Mouse (Mus musculus) hindbrain, embryonic 11.5 days (tissue): ENCODE data around the gene Polr1d. TPM values are rescaled to one million over a fixed set of nuclear protein-coding genes. Genes with fewer than 3 reads are reported as not detected.

ENCODE experiments used
- ATAC-seq: fragments of 200-750 bp; cut with Nextera tagmentation; 2 replicates; pipeline ENCODE4 v1.8.0; 2017; ENCODE audit warnings: mild to moderate bottlenecking, moderate TSS enrichment, moderate library complexity; ENCODE audit not compliant: low FRiP score
- DNase-seq: peaks from one replicate; pipeline ENCODE4 v3.0.0-alpha.2; 2015; ENCODE audit warnings: low spot score
- H3K27ac ChIP-seq: fragments of 300-500 bp; sonication (generic); 2 replicates; pipeline ENCODE4 v1.5.1; 2014; ENCODE audit warnings: mild to moderate bottlenecking, low read depth, low read length
- H3K27me3 ChIP-seq: fragments of 300-500 bp; sonication (generic); 2 replicates; pipeline ENCODE4 v1.6.1; 2014; ENCODE audit warnings: mild to moderate bottlenecking, low read length, moderate library complexity, mixed read lengths; ENCODE audit not compliant: control insufficient read depth, insufficient read depth
- H3K36me3 ChIP-seq: fragments of 300-500 bp; sonication (generic); 2 replicates; pipeline ENCODE4 v1.6.1; 2014; ENCODE audit warnings: mild to moderate bottlenecking, low read length, moderate library complexity, mixed read lengths; ENCODE audit not compliant: control insufficient read depth, insufficient read depth
- H3K4me1 ChIP-seq: fragments of 300-500 bp; sonication (generic); replicated peaks from 2 replicates; pipeline ENCODE4 v1.6.1; 2014; ENCODE audit warnings: low read length, mixed read lengths; ENCODE audit not compliant: control insufficient read depth, insufficient read depth
- H3K4me2 ChIP-seq: fragments of 300-500 bp; sonication (generic); replicated peaks from 2 replicates; pipeline ENCODE4 v1.6.1; 2014; ENCODE audit warnings: mild to moderate bottlenecking, low read depth, low read length
- H3K4me3 ChIP-seq: fragments of 300-500 bp; sonication (generic); 2 replicates; pipeline ENCODE4 v1.5.1; 2014; ENCODE audit warnings: low read depth, low read length
- H3K9ac ChIP-seq: fragments of 300-500 bp; sonication (generic); 2 replicates; pipeline ENCODE4 v1.6.1; 2014; ENCODE audit warnings: low read depth, low read length
- H3K9me3 ChIP-seq: fragments of 300-500 bp; sonication (generic); 2 replicates; pipeline ENCODE4 v1.6.1; 2016; ENCODE audit warnings: low read length; ENCODE audit not compliant: control insufficient read depth
- WGBS: fragments of 180-500 bp; shearing (Covaris S2); extraction: QIAGEN DNeasy Blood & Tissue Kit; methylation state at CpG from one replicate; pipeline ENCODE4 v1.1.7; 2014; 5-methylcytosine and 5-hydroxymethylcytosine counted together
- polyA plus RNA-seq: library from polyadenylated mRNA; unstranded; fragments of >200 nt; fragmentation: Nextera tagmentation; extraction: Ambion mirVana; gene quantifications from 2 replicates; pipeline ENCODE4 v1.2.1, GENCODE M21; 2014

Gene Polr1d
- polyA plus RNA-seq, 1 experiment from 2014 or later: 119 TPM

- no peak overlapping the region for H3K27ac ChIP-seq
- no peaks in the 10 kb centered on the region for H3K27me3 ChIP-seq
- ATAC-seq (no peak), DNase-seq (no peak)
- H3K9me3 ChIP-seq: no peaks in the 10 kb centered on the region
- H3K9ac ChIP-seq: no peak overlapping the region
- no peak overlapping the region for H3K4me2 ChIP-seq
- WGBS: 88% methylated on average over 11 of the region's 11 CpGs
- H3K4me1 ChIP-seq: no peaks in the 10 kb centered on the region
- no peaks in the 10 kb centered on the region for H3K36me3 ChIP-seq
- H3K4me3 ChIP-seq: no peak overlapping the region
These were observed 13.6 kb downstream of the Polr1d start for GRCm38 (mm10) chr5:147090256-147090963.

GRCm38 (mm10) chr5:147092448-147092847 lies 15.6 kb downstream of the Polr1d start:
- H3K9ac ChIP-seq: no peak overlapping the region
- no peaks in the 10 kb centered on the region for H3K4me1 ChIP-seq
- no peak for DNase-seq
- 97% methylated on average over 7 of the region's 7 CpGs for WGBS
- no peaks in the 10 kb centered on the region for H3K9me3 ChIP-seq
- H3K4me2 ChIP-seq: no peak overlapping the region
- ATAC-seq: no peak
- no peaks in the 10 kb centered on the region for H3K27me3 ChIP-seq
- no peak overlapping the region for H3K27ac ChIP-seq
- H3K36me3 ChIP-seq: no peaks in the 10 kb centered on the region
- no peak overlapping the region for H3K4me3 ChIP-seq

GRCm38 (mm10) chr5:147094296-147094695 lies 17.4 kb downstream of the Polr1d start:
- no peaks in the 10 kb centered on the region for H3K27me3 ChIP-seq
- WGBS: 93% methylated on average over 6 of the region's 6 CpGs
- H3K27ac ChIP-seq: no peak overlapping the region
- H3K9ac ChIP-seq: no peak overlapping the region
- no peak overlapping the region for H3K4me3 ChIP-seq
- no peak overlapping the region for H3K4me2 ChIP-seq
- H3K9me3 ChIP-seq: no peaks in the 10 kb centered on the region
- no peaks in the 10 kb centered on the region for H3K36me3 ChIP-seq
- DNase-seq (no peak), ATAC-seq (no peak)
- H3K4me1 ChIP-seq: no peaks in the 10 kb centered on the region

GRCm38 (mm10) chr5:147096586-147096985 lies 19.7 kb downstream of the Polr1d start:
- H3K4me3 ChIP-seq: no peak overlapping the region
- no peaks in the 10 kb centered on the region for H3K4me1 ChIP-seq
- no peak for DNase-seq
- no peak overlapping the region for H3K4me2 ChIP-seq
- no peak for ATAC-seq
- no peak overlapping the region for H3K27ac ChIP-seq
- WGBS: 92% methylated on average over 4 of the region's 4 CpGs
- no peak overlapping the region for H3K9ac ChIP-seq
- no peaks in the 10 kb centered on the region for H3K36me3 ChIP-seq
- no peaks in the 10 kb centered on the region for H3K27me3 ChIP-seq
- no peaks in the 10 kb centered on the region for H3K9me3 ChIP-seq

GRCm38 (mm10) chr5:147098667-147099066 lies 21.8 kb downstream of the Polr1d start:
- H3K9ac ChIP-seq: no peak overlapping the region
- no peak overlapping the region for H3K4me3 ChIP-seq
- H3K27ac ChIP-seq: no peak overlapping the region
- H3K4me1 ChIP-seq: no peaks in the 10 kb centered on the region
- H3K9me3 ChIP-seq: no peaks in the 10 kb centered on the region
- H3K4me2 ChIP-seq: no peak overlapping the region
- no peaks in the 10 kb centered on the region for H3K36me3 ChIP-seq
- ATAC-seq (no peak), DNase-seq (no peak)
- 87% methylated on average over 7 of the region's 7 CpGs for WGBS
- H3K27me3 ChIP-seq: no peaks in the 10 kb centered on the region

- no peak for DNase-seq
- WGBS: 90% methylated on average over 2 of the region's 2 CpGs
- no peak overlapping the region for H3K4me2 ChIP-seq
These were observed 23.3 kb downstream of the Polr1d start for GRCm38 (mm10) chr5:147100180-147100579.

GRCm38 (mm10) chr5:147102295-147102694 lies 25.4 kb downstream of the Polr1d start:
- Histone ChIP-seq H3K9me3 (no peaks in the 10 kb centered on the region), H3K36me3 (no peaks in the 10 kb centered on the region), H3K27me3 (no peaks in the 10 kb centered on the region), H3K4me3 (no peak overlapping the region), H3K4me1 (no peaks in the 10 kb centered on the region), H3K4me2 (no peak overlapping the region), H3K9ac (no peak overlapping the region), H3K27ac (no peak overlapping the region)
- DNase-seq: no peak
- WGBS: 77% methylated on average over 6 of the region's 6 CpGs
- ATAC-seq: no peak

More at GRCm38 (mm10) chr5:147100180-147100579, 23.3 kb downstream of the Polr1d start:
- no peak overlapping the region for H3K4me3 ChIP-seq
- H3K9ac ChIP-seq: no peak overlapping the region
- no peaks in the 10 kb centered on the region for H3K36me3 ChIP-seq
- ATAC-seq: no peak
- no peaks in the 10 kb centered on the region for H3K4me1 ChIP-seq
- H3K27me3 ChIP-seq: no peaks in the 10 kb centered on the region
- H3K27ac ChIP-seq: no peak overlapping the region
- H3K9me3 ChIP-seq: no peaks in the 10 kb centered on the region

- no peak overlapping the region for H3K4me2 ChIP-seq
- H3K27me3 ChIP-seq: no peaks in the 10 kb centered on the region
- H3K36me3 ChIP-seq: no peaks in the 10 kb centered on the region
- no peak overlapping the region for H3K27ac ChIP-seq
- H3K9ac ChIP-seq: no peak overlapping the region
- WGBS: 95% methylated on average over 3 of the region's 3 CpGs
- no peaks in the 10 kb centered on the region for H3K9me3 ChIP-seq
- H3K4me3 ChIP-seq: no peak overlapping the region
- no peaks in the 10 kb centered on the region for H3K4me1 ChIP-seq
- no peak for DNase-seq
- no peak for ATAC-seq
These were observed 30.4 kb downstream of the Polr1d start for GRCm38 (mm10) chr5:147107276-147107675.

- ATAC-seq: no peak
- Histone ChIP-seq H3K27ac (no peak overlapping the region), H3K4me1 (no peaks in the 10 kb centered on the region), H3K9ac (no peak overlapping the region), H3K4me2 (no peak overlapping the region), H3K36me3 (no peaks in the 10 kb centered on the region), H3K4me3 (no peak overlapping the region), H3K27me3 (no peaks in the 10 kb centered on the region), H3K9me3 (no peaks in the 10 kb centered on the region)
- 80% methylated on average over 13 of the region's 13 CpGs for WGBS
- DNase-seq: no peak
These were observed 32.2 kb downstream of the Polr1d start for GRCm38 (mm10) chr5:147108861-147109591.
